Mouse (Mus musculus) forebrain, embryonic 13.5 days (tissue): ENCODE measurements around the gene Oas2. TPM values are rescaled to one million over a fixed set of nuclear protein-coding genes. Genes with fewer than 3 reads are reported as not detected.
"Not testable (repeated sequence)": the region's sequence is repeated elsewhere in the genome, so short reads cannot be mapped to it uniquely, and the experiment has no call there.

Experiments
- ATAC-seq: fragments of 200-750 bp; cut with Nextera tagmentation; 2 replicates; pipeline ENCODE4 v1.8.0; 2017
- H3K27ac ChIP-seq: fragments of 300-500 bp; sonication (generic); 2 replicates; pipeline ENCODE4 v1.5.1; 2015; ENCODE audit warnings: inconsistent platforms, mild to moderate bottlenecking, moderate library complexity
- H3K27me3 ChIP-seq: fragments of 300-500 bp; sonication (generic); 2 replicates; pipeline ENCODE4 v1.6.1; 2015; ENCODE audit warnings: mild to moderate bottlenecking, inconsistent platforms
- H3K36me3 ChIP-seq: fragments of 300-500 bp; sonication (generic); 2 replicates; pipeline ENCODE4 v1.6.1; 2015; ENCODE audit warnings: mild to moderate bottlenecking, inconsistent platforms; ENCODE audit not compliant: poor library complexity, severe bottlenecking
- H3K4me1 ChIP-seq: fragments of 300-500 bp; sonication (generic); 2 replicates; pipeline ENCODE4 v1.6.1; 2015; ENCODE audit warnings: inconsistent platforms
- H3K4me2 ChIP-seq: fragments of 300-500 bp; sonication (generic); 2 replicates; pipeline ENCODE4 v1.6.1; 2015; ENCODE audit warnings: inconsistent platforms, mild to moderate bottlenecking, moderate library complexity
- H3K4me3 ChIP-seq: fragments of 300-500 bp; sonication (generic); 2 replicates; pipeline ENCODE4 v1.5.1; 2015; ENCODE audit warnings: mild to moderate bottlenecking, inconsistent platforms
- H3K9ac ChIP-seq: fragments of 300-500 bp; sonication (generic); 2 replicates; pipeline ENCODE4 v1.6.1; 2015; ENCODE audit warnings: mild to moderate bottlenecking, inconsistent platforms
- H3K9me3 ChIP-seq: fragments of 300-500 bp; sonication (generic); replicated peaks from 2 replicates; pipeline ENCODE4 v1.6.1; 2016; ENCODE audit warnings: inconsistent platforms
- WGBS: fragments of 180-500 bp; shearing (Covaris S2); methylation state at CpG from one replicate; pipeline ENCODE4 v1.1.7; 2015; 5-methylcytosine and 5-hydroxymethylcytosine counted together
- polyA plus RNA-seq: library from polyadenylated mRNA; unstranded; fragments of >200 nt; fragmentation: Nextera tagmentation; extraction: Ambion mirVana; gene quantifications from 2 replicates; pipeline ENCODE4 v1.2.1, GENCODE M21; 2015

Gene Oas2
- polyA plus RNA-seq = 0.09 TPM in 1 of 2 replicates, not detected in the other

- no peak within 1 kb of the TSS for H3K9ac ChIP-seq
- no peak within 1 kb of the TSS for H3K4me2 ChIP-seq
- 70% methylated on average over 5 of the region's 5 CpGs for WGBS
- H3K27me3 ChIP-seq = no peaks in the 10 kb centered on the region
- H3K27ac ChIP-seq = no peak within 1 kb of the TSS
- ATAC-seq = no peak
- no peaks in the 10 kb centered on the region for H3K9me3 ChIP-seq
- H3K36me3 ChIP-seq = no peaks in the 10 kb centered on the region
- H3K4me1 ChIP-seq = no peaks in the 10 kb centered on the region
- no peak within 1 kb of the TSS for H3K4me3 ChIP-seq
Observed at GRCm38 (mm10) chr5:120749688-120750087, at the start of gene Oas2. Oas2 (minus strand) TSS chr5:120749853.

DNA sequence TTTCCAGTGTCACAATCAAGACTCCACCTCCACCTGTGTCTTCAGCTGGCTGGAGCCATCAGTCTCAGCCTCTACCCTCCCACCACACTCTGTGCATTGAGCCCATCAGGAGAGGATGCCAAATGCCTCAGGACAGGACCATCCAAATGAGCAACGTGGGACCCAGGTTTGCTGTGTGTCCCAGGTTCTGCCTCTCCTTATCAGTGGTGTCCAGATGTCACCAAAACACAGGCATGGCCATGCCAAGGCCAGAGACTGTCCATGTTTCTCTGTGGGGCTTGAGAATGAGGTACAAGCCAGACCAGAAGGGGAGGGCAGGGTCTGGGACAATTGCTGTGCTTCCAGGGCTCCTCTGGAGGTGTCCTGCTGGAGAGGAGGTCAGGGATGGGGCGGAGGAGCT is 49.3 kb upstream of the Oas2 start:
- not testable (repeated sequence) for H3K27ac ChIP-seq, ATAC-seq, H3K9me3 ChIP-seq, H3K36me3 ChIP-seq, H3K27me3 ChIP-seq, H3K9ac ChIP-seq, H3K4me3 ChIP-seq, H3K4me1 ChIP-seq, H3K4me2 ChIP-seq
- 63% methylated on average over 2 of the region's 2 CpGs for WGBS

- not testable (repeated sequence) for H3K36me3 ChIP-seq, ATAC-seq, H3K27ac ChIP-seq, H3K4me3 ChIP-seq, H3K4me2 ChIP-seq, H3K27me3 ChIP-seq, H3K9me3 ChIP-seq, H3K4me1 ChIP-seq, H3K9ac ChIP-seq
- 82% methylated on average over 5 of the region's 5 CpGs for WGBS
Observed at GRCm38 (mm10) chr5:120798147-120798546, 48.5 kb upstream of the Oas2 start.

DNA sequence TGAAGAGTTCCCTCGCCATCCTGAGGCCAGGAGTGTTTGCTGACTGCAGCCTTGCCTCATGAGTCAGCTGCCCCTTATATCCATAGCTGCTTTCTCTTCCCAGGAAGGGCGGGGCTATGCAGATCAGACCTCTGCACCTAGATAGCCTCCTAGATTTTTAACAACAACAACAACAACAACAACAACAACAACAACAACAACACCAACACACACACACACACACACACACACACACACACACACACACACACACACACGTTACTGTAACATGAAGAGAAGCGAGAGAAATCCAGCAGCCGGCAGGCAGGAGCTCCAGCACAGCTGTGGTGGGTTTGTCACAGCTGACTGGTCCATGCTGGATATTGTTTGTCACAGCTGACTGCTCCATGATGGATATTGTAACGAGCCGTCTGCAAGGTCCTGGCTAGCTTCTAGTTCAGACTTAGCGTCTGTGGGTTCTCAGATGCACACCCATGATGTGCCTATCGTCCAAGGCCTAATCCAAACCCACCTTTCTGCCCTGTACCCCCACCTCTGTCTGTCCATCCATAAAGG is 45.9 kb upstream of the Oas2 start, which contains the start of gene Oas1e:
Gene Oas1e (minus strand): TSS at position 51 of the 555 bp plus-strand sequence.
- H3K4me1 ChIP-seq, H3K36me3 ChIP-seq, H3K27me3 ChIP-seq, H3K27ac ChIP-seq, H3K4me3 ChIP-seq, H3K9ac ChIP-seq, H3K4me2 ChIP-seq, H3K9me3 ChIP-seq, ATAC-seq: not testable (repeated sequence)
- 58% methylated on average over 9 of the region's 9 CpGs for WGBS

GRCm38 (mm10) chr5:120793043-120793442 is 43.4 kb upstream of the Oas2 start:
- WGBS = 24% methylated on average over 2 of the region's 2 CpGs
- Histone ChIP-seq H3K27me3 (no peaks in the 10 kb centered on the region), H3K4me2 (no peak overlapping the region), H3K36me3 (no peaks in the 10 kb centered on the region), H3K9me3 (no peaks in the 10 kb centered on the region), H3K9ac (no peak overlapping the region), H3K4me3 (no peak overlapping the region), H3K4me1 (no peaks in the 10 kb centered on the region), H3K27ac (no peak overlapping the region)
- ATAC-seq = no peak

DNA sequence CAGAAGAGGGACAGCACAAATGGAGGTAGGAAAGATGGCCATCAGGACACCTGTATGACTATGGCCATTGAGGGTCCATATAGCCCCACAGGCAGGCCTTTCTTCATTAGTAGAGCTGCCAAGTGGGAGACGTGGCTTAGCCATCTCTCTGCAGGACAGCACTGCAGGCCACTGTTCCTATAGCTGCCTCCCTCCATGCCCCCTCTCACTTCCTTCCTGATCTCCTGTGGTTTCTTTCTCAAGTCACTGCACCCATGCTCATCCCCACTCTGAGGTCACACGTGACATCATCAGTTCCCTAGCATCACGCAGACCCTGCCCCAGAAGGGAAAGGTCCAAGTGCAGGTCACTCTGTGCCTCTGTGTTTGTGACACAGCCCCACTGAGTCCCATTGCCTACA is 37.4 kb upstream of the Oas2 start:
- ATAC-seq = no peak
- H3K4me1 ChIP-seq = no peaks in the 10 kb centered on the region
- no peaks in the 10 kb centered on the region for H3K36me3 ChIP-seq
- H3K9ac ChIP-seq = no peak overlapping the region
- no peak overlapping the region for H3K27ac ChIP-seq
- no peak overlapping the region for H3K4me2 ChIP-seq
- no peaks in the 10 kb centered on the region for H3K27me3 ChIP-seq
- WGBS = 68% methylated on average over 3 of the region's 3 CpGs
- H3K4me3 ChIP-seq = no peak overlapping the region
- H3K9me3 ChIP-seq = no peaks in the 10 kb centered on the region

DNA sequence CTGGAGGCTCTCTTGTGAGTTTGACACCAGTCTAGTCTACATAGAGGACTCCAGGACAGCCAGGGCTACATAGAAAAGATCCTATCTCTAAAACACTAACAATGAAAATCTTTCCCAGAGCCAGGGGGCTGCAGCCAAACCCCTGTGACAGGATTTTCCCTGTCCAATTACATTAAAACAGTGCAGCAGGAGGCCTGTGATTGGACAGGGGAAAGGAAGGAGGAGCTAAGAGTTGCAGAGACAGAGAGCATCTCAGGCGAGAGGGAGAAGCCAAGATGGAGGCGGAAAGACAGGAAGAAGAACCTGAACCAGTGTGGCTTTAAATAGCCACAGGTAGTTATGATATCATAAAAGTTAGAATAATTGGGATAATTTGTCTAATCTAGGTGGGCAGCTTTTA is 32.8 kb upstream of the Oas2 start:
- no peak overlapping the region for H3K4me3 ChIP-seq
- H3K9ac ChIP-seq = no peak overlapping the region
- H3K36me3 ChIP-seq = no peaks in the 10 kb centered on the region
- H3K4me2 ChIP-seq = no peak overlapping the region
- no peak overlapping the region for H3K27ac ChIP-seq
- H3K4me1 ChIP-seq = no peaks in the 10 kb centered on the region
- 69% methylated on average over 2 of the region's 2 CpGs for WGBS
- H3K9me3 ChIP-seq = no peaks in the 10 kb centered on the region
- no peaks in the 10 kb centered on the region for H3K27me3 ChIP-seq
- no peak for ATAC-seq

- Histone ChIP-seq H3K36me3 (no peaks in the 10 kb centered on the region), H3K27ac (no peak overlapping the region), H3K27me3 (no peaks in the 10 kb centered on the region), H3K9me3 (no peaks in the 10 kb centered on the region), H3K4me2 (no peak overlapping the region), H3K4me1 (no peaks in the 10 kb centered on the region), H3K4me3 (no peak overlapping the region), H3K9ac (no peak overlapping the region)
- no peak for ATAC-seq
- WGBS = 90% methylated on average over 1 of the region's 1 CpGs
Observed at GRCm38 (mm10) chr5:120781646-120782045, 32.0 kb upstream of the Oas2 start.

- H3K36me3 ChIP-seq = no peaks in the 10 kb centered on the region
- 58% methylated on average over 3 of the region's 3 CpGs for WGBS
- no peak overlapping the region for H3K27ac ChIP-seq
- H3K9me3 ChIP-seq = no peaks in the 10 kb centered on the region
- no peak overlapping the region for H3K4me2 ChIP-seq
- no peak overlapping the region for H3K9ac ChIP-seq
- no peak for ATAC-seq
- no peak overlapping the region for H3K4me3 ChIP-seq
- H3K4me1 ChIP-seq = no peaks in the 10 kb centered on the region
- H3K27me3 ChIP-seq = no peaks in the 10 kb centered on the region
Observed at GRCm38 (mm10) chr5:120779922-120780321, 30.3 kb upstream of the Oas2 start.

- H3K4me1 ChIP-seq = no peaks in the 10 kb centered on the region
- no peak overlapping the region for H3K4me2 ChIP-seq
- no peaks in the 10 kb centered on the region for H3K27me3 ChIP-seq
- ATAC-seq = no peak
- 81% methylated on average over 2 of the region's 2 CpGs for WGBS
- no peak overlapping the region for H3K4me3 ChIP-seq
- H3K36me3 ChIP-seq = no peaks in the 10 kb centered on the region
- H3K9me3 ChIP-seq = no peaks in the 10 kb centered on the region
- H3K27ac ChIP-seq = no peak overlapping the region
- H3K9ac ChIP-seq = no peak overlapping the region
Observed at GRCm38 (mm10) chr5:120778941-120779340, 29.3 kb upstream of the Oas2 start.

- no peak within 1 kb of the TSS for H3K9ac ChIP-seq
- 86% methylated on average over 9 of the region's 9 CpGs for WGBS
Observed at GRCm38 (mm10) chr5:120777478-120777877, 27.8 kb upstream of the Oas2 start, which contains the start of gene Oas3. Oas3 (minus strand) TSS chr5:120777661.

DNA sequence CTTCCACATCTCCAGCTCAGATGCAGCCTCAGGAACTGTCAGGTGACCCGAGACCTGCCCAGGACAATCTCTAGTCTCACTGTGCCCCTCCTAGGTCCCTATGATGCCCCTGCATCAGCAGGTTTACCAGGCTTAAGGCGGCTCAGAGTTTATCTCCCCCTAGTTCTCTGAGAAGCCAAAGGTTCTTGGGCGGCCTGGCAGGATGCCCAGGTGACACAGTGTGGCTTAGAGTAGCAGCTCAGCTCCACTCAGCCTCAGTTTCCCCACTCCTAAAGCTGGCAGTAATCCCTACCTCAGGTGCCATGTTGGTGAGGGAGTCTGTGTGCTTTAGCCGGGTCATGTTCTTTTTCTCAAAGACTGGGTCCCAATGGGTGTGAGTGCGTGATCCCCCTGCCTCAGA is 27.1 kb upstream of the Oas2 start:
- WGBS = 76% methylated on average over 5 of the region's 5 CpGs
- Histone ChIP-seq H3K9me3 (no peaks in the 10 kb centered on the region), H3K27me3 (no peaks in the 10 kb centered on the region), H3K36me3 (no peaks in the 10 kb centered on the region), H3K4me2 (no peak overlapping the region), H3K4me3 (no peak overlapping the region), H3K4me1 (no peaks in the 10 kb centered on the region), H3K27ac (no peak overlapping the region), H3K9ac (no peak overlapping the region)
- no peak for ATAC-seq

More at GRCm38 (mm10) chr5:120777478-120777877, 27.8 kb upstream of the Oas2 start, which contains the start of gene Oas3:
- no peaks in the 10 kb centered on the region for H3K4me1 ChIP-seq
- no peak within 1 kb of the TSS for H3K4me3 ChIP-seq
- ATAC-seq = no peak
- H3K36me3 ChIP-seq = no peaks in the 10 kb centered on the region
- no peak within 1 kb of the TSS for H3K4me2 ChIP-seq
- no peaks in the 10 kb centered on the region for H3K9me3 ChIP-seq
- H3K27me3 ChIP-seq = no peaks in the 10 kb centered on the region
- H3K27ac ChIP-seq = no peak within 1 kb of the TSS

GRCm38 (mm10) chr5:120775287-120775985 is 25.8 kb upstream of the Oas2 start:
- no peaks in the 10 kb centered on the region for H3K9me3 ChIP-seq
- WGBS = 85% methylated on average over 14 of the region's 14 CpGs
- H3K27me3 ChIP-seq = no peaks in the 10 kb centered on the region
- H3K4me2 ChIP-seq = no peak overlapping the region
- ATAC-seq = no peak
- H3K9ac ChIP-seq = no peak overlapping the region
- no peak overlapping the region for H3K4me3 ChIP-seq
- H3K36me3 ChIP-seq = no peaks in the 10 kb centered on the region
- H3K27ac ChIP-seq = no peak overlapping the region
- H3K4me1 ChIP-seq = no peaks in the 10 kb centered on the region
